Mouse (Mus musculus): ENCODE results near the gene Tfam.
A peak's percentile ranks its signal among the peaks of the same experiment; 100 is the strongest.

DNA sequence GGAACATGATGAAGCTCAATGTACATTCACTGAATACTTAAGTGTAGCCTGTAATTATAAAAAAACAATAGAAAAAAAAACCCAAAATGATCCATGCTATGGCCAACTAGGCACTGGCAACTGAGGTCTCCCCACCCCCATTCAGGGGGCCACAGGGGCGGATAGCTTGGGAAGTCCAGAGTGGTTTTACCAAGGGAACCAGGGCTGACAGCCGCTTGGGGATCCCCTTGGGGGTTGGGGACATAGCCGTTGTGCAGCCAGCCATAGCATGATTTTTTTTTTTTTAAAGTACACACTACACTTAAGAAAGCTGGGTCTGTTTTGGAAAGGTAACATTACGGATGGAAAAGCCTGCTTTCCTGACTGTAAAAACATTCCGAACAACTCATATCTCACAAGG lies 20.9 kb upstream of the Tfam start:
- TF ChIP-seq MYC (IDR thresholded peaks at IDR 0.05; ENCODE audit: low read depth, low read length) (0 out of 2 replicates have a peak, but pooled peaks have one; percentile 51), ZMIZ1 (IDR thresholded peaks at IDR 0.05; ENCODE audit: low read depth, low read length) (no peak), POLR2AphosphoS2 (IDR thresholded peaks at IDR 0.05; ENCODE audit: low read depth, low read length) (no peak), NELFE (IDR thresholded peaks at IDR 0.05; ENCODE audit: low read depth, low read length) (no peak), MXI1 (IDR thresholded peaks at IDR 0.05; ENCODE audit: low read depth, low read length) (0 out of 2 replicates have a peak, but pooled peaks have one; percentile 36), JUND (conservative IDR thresholded peaks at IDR 0.05; ENCODE audit: low read depth, low read length) (no peak), CTCF (conservative IDR thresholded peaks at IDR 0.05 in 1 of 2, IDR thresholded peaks at IDR 0.05 in 1 of 2; ENCODE audit: low read depth in 2 of 2, low read length in 2 of 2) (no peak), RCOR1 (conservative IDR thresholded peaks at IDR 0.05; ENCODE audit: low read depth, low read length) (no peak), BHLHE40 (IDR thresholded peaks at IDR 0.05; ENCODE audit: low read depth, low read length) (peak; percentile 63; the same call in 1 of the 2 replicates), SIN3A (IDR thresholded peaks at IDR 0.05; ENCODE audit: low read length) (peak; percentile 79), HCFC1 (IDR thresholded peaks at IDR 0.05; ENCODE audit: low read depth, low read length) (peak; percentile 37)
